Mouse (Mus musculus): ENCODE measurements at regions not wholly inside any gene's neighbourhood (a gene's known extent, or its start where the extent isn't known, plus 50 kb on each side); places are given as distances from the start of the nearest gene placed in this dataset.

DNA sequence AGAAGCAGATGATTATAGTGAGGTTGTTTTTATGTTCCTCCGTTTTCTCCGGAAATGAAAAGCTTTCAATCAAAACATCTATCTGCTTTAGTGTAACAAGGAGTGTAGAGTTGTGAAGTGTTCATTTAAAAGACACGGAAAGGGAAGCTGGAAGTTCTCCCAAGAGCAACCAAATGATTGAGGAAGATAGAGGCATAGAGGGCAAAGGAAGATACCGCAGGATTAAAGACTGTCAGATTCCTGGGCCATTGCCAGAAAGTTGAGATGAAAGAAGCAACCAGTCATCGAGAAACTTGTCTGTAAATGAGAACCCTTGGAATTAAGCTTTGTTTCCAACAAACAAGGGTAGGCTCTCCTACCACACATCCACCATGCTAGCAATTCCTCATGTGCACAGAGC lies 198.1 kb upstream of the Sesn3 start:
- TF ChIP-seq CTCF (IDR thresholded peaks at IDR 0.05; ENCODE audit: extremely low read depth, insufficient read depth, low read length) (no peak), POLR2A (IDR thresholded peaks at IDR 0.05; ENCODE audit: extremely low read depth, insufficient read depth, low read length) (no peak)
